Mouse (Mus musculus) thymus, postnatal 25 days (tissue): ENCODE data around the gene Raver2.
"Not testable (repeated sequence)": the region's sequence is repeated elsewhere in the genome, so short reads cannot be mapped to it uniquely, and the experiment has no call there.

Source experiments
- DNase-seq: peaks from one replicate; pipeline ENCODE4 v3.0.0; 2022

Raver2 gene

GRCm38 (mm10) chr4:101068786-101069153 lies at the start of gene Raver2:
Raver2 (plus strand) TSS chr4:101068983.
- peak; percentile 66 for DNase-seq

GRCm38 (mm10) chr4:101020596-101020995 lies 48.2 kb upstream of the Raver2 start, which contains the start of gene Gm10577:
Gm10577 (minus strand) TSS chr4:101020696.
- no peak for DNase-seq

- DNase-seq: no peak
Observed at GRCm38 (mm10) chr4:101026566-101026965, 42.2 kb upstream of the Raver2 start.

- DNase-seq: no peak
Observed at GRCm38 (mm10) chr4:101026995-101027394, 41.8 kb upstream of the Raver2 start.

GRCm38 (mm10) chr4:101027852-101028411 lies 40.9 kb upstream of the Raver2 start:
- no peak for DNase-seq

GRCm38 (mm10) chr4:101033047-101033446 lies 35.7 kb upstream of the Raver2 start:
- no peak for DNase-seq

GRCm38 (mm10) chr4:101035131-101035530 lies 33.7 kb upstream of the Raver2 start:
- DNase-seq: no peak

GRCm38 (mm10) chr4:101037156-101037555 lies 31.6 kb upstream of the Raver2 start:
- DNase-seq: no peak

- no peak for DNase-seq
Observed at GRCm38 (mm10) chr4:101043691-101044090, 25.1 kb upstream of the Raver2 start.

- no peak for DNase-seq
Observed at GRCm38 (mm10) chr4:101044149-101044548, 24.6 kb upstream of the Raver2 start.

- no peak for DNase-seq
Observed at GRCm38 (mm10) chr4:101046576-101046975, 22.2 kb upstream of the Raver2 start.

GRCm38 (mm10) chr4:101062146-101062545 lies 6.6 kb upstream of the Raver2 start:
- peak; percentile 1 for DNase-seq

- DNase-seq: no peak
Observed at GRCm38 (mm10) chr4:101066401-101066800, 2.4 kb upstream of the Raver2 start.

GRCm38 (mm10) chr4:101069154-101069971 lies 580 bp downstream of the Raver2 start:
- peak; percentile 34 for DNase-seq

- DNase-seq: no peak
Observed at GRCm38 (mm10) chr4:101071570-101071969, 2.8 kb downstream of the Raver2 start.

GRCm38 (mm10) chr4:101076425-101076824 lies 7.6 kb downstream of the Raver2 start:
- no peak for DNase-seq

- DNase-seq: no peak
Observed at GRCm38 (mm10) chr4:101080016-101080415, 11.2 kb downstream of the Raver2 start.

GRCm38 (mm10) chr4:101082176-101082888 lies 13.5 kb downstream of the Raver2 start:
- no peak for DNase-seq

GRCm38 (mm10) chr4:101084863-101085262 lies 16.1 kb downstream of the Raver2 start:
- DNase-seq: no peak

GRCm38 (mm10) chr4:101086040-101086439 lies 17.3 kb downstream of the Raver2 start:
- no peak for DNase-seq

GRCm38 (mm10) chr4:101087721-101088120 lies 18.9 kb downstream of the Raver2 start:
- no peak for DNase-seq

- DNase-seq: not testable (repeated sequence)
Observed at GRCm38 (mm10) chr4:101090630-101091029, 21.8 kb downstream of the Raver2 start.

- no peak for DNase-seq
Observed at GRCm38 (mm10) chr4:101093292-101093691, 24.5 kb downstream of the Raver2 start.

- peak; percentile 4 for DNase-seq
Observed at GRCm38 (mm10) chr4:101107122-101107521, 38.3 kb downstream of the Raver2 start.
